Mouse (Mus musculus) limb, embryonic 11.5 days (tissue): ENCODE data around the gene Tgfbr3l. TPM values are rescaled to one million over a fixed set of nuclear protein-coding genes. Genes with fewer than 3 reads are reported as not detected.

ENCODE experiments used
- ATAC-seq: fragments of 200-750 bp; cut with Nextera tagmentation; 2 replicates; pipeline ENCODE4 v1.8.0; 2017; ENCODE audit warnings: low read depth; ENCODE audit not compliant: insufficient number of reproducible peaks, low FRiP score, low TSS enrichment
- DNase-seq: peaks from one replicate; pipeline ENCODE4 v3.0.0-alpha.2; 2015; ENCODE audit warnings: low spot score
- H3K27ac ChIP-seq: fragments of 300-500 bp; sonication (generic); replicated peaks from 2 replicates; pipeline ENCODE4 v1.5.1; 2014; ENCODE audit warnings: low read depth, mild to moderate bottlenecking, low read length
- H3K27me3 ChIP-seq: fragments of 300-500 bp; sonication (generic); 2 replicates; pipeline ENCODE4 v1.6.1; 2014; ENCODE audit warnings: mild to moderate bottlenecking, low read length, mixed read lengths; ENCODE audit not compliant: control insufficient read depth, insufficient read depth
- H3K36me3 ChIP-seq: fragments of 300-500 bp; sonication (generic); 2 replicates; pipeline ENCODE4 v1.6.1; 2014; ENCODE audit warnings: mild to moderate bottlenecking, low read length, moderate library complexity, mixed read lengths; ENCODE audit not compliant: control insufficient read depth, insufficient read depth
- H3K4me1 ChIP-seq: fragments of 300-500 bp; sonication (generic); 2 replicates; pipeline ENCODE4 v1.6.1; 2014; ENCODE audit warnings: low read length, mixed read lengths; ENCODE audit not compliant: control insufficient read depth, insufficient read depth
- H3K4me2 ChIP-seq: fragments of 300-500 bp; sonication (generic); 2 replicates; pipeline ENCODE4 v1.6.1; 2014; ENCODE audit warnings: low read depth, mild to moderate bottlenecking, moderate library complexity; ENCODE audit not compliant: severe bottlenecking
- H3K4me3 ChIP-seq: fragments of 300-500 bp; sonication (generic); 2 replicates; pipeline ENCODE4 v1.5.1; 2014; ENCODE audit warnings: low read depth, low read length
- H3K9ac ChIP-seq: fragments of 300-500 bp; sonication (generic); 2 replicates; pipeline ENCODE4 v1.6.1; 2014; ENCODE audit warnings: mild to moderate bottlenecking, low read length
- H3K9me3 ChIP-seq: fragments of 300-500 bp; sonication (generic); 2 replicates; pipeline ENCODE4 v1.6.1; 2016; ENCODE audit warnings: low read length; ENCODE audit not compliant: control insufficient read depth
- WGBS: fragments of 180-500 bp; shearing (Covaris S2); extraction: QIAGEN DNeasy Blood & Tissue Kit; methylation state at CpG from one replicate; pipeline ENCODE4 v1.1.7; 2014; 5-methylcytosine and 5-hydroxymethylcytosine counted together
- polyA plus RNA-seq: library from polyadenylated mRNA; unstranded; fragments of >200 nt; fragmentation: Nextera tagmentation; extraction: Ambion mirVana; gene quantifications from 2 replicates; pipeline ENCODE4 v1.2.1, GENCODE M21; 2014

The Tgfbr3l gene
- polyA plus RNA-seq, 1 experiment from 2014 or later = 3.0 TPM

GRCm38 (mm10) chr8:4213210-4214005, 34.6 kb upstream of the Tgfbr3l start:
- Histone ChIP-seq H3K27ac (no peak overlapping the region), H3K4me1 (peaks cover 9% of the 10 kb centered on the region; the same call in 1 of the 2 replicates), H3K9ac (peak overlapping the region; percentile 32), H3K9me3 (no peaks in the 10 kb centered on the region; the same call in 1 of the 2 replicates), H3K4me3 (peak overlapping the region; percentile 35), H3K4me2 (peak overlapping the region; percentile 88), H3K36me3 (no peaks in the 10 kb centered on the region; the same call in 1 of the 2 replicates), H3K27me3 (peaks cover 35% of the 10 kb centered on the region)
- ATAC-seq = peak; percentile 58
- DNase-seq = peak; percentile 72
- whole genome bisulfite sequencing = 3% methylated on average over 18 of the region's 18 CpGs

- Histone ChIP-seq H3K4me1 (peaks cover 9% of the 10 kb centered on the region; the same call in 1 of the 2 replicates), H3K9me3 (no peaks in the 10 kb centered on the region; the same call in 1 of the 2 replicates), H3K27ac (no peak overlapping the region), H3K27me3 (peaks cover 35% of the 10 kb centered on the region), H3K9ac (no peak overlapping the region), H3K4me2 (peak overlapping the region; percentile 88), H3K36me3 (no peaks in the 10 kb centered on the region; the same call in 1 of the 2 replicates), H3K4me3 (peak overlapping the region; percentile 35)
- ATAC-seq (peak; percentile 11; the same call in 1 of the 2 replicates), DNase-seq (peak; percentile 55)
- 8% methylated on average over 33 of the region's 33 CpGs for WGBS
Observed at GRCm38 (mm10) chr8:4214006-4214980, 33.7 kb upstream of the Tgfbr3l start.

- Histone ChIP-seq H3K4me3 (peak overlapping the region; percentile 43), H3K9me3 (no peaks in the 10 kb centered on the region; the same call in 1 of the 2 replicates), H3K36me3 (no peaks in the 10 kb centered on the region), H3K4me2 (peak overlapping the region; percentile 93), H3K4me1 (peaks cover 9% of the 10 kb centered on the region; the same call in 1 of the 2 replicates), H3K27me3 (peaks cover 35% of the 10 kb centered on the region), H3K9ac (peak overlapping the region; percentile 44), H3K27ac (no peak overlapping the region)
- 6% methylated on average over 15 of the region's 18 CpGs for WGBS
- DNase-seq = peak; percentile 29
- ATAC-seq = no peak
Observed at GRCm38 (mm10) chr8:4216296-4216695, 31.7 kb upstream of the Tgfbr3l start.

GRCm38 (mm10) chr8:4216791-4217621, 31.0 kb upstream of the Tgfbr3l start, which contains the start of gene Prr36:
Gene Prr36 (minus strand): TSS chr8:4217459.
- Histone ChIP-seq H3K27ac (no peak within 1 kb of the TSS), H3K4me3 (peak within 1 kb of the TSS; percentile 43), H3K4me1 (peaks cover 9% of the 10 kb centered on the region; the same call in 1 of the 2 replicates), H3K27me3 (peaks cover 35% of the 10 kb centered on the region), H3K9me3 (no peaks in the 10 kb centered on the region; the same call in 1 of the 2 replicates), H3K9ac (peak within 1 kb of the TSS; percentile 59), H3K4me2 (peak within 1 kb of the TSS; percentile 93), H3K36me3 (no peaks in the 10 kb centered on the region)
- WGBS = under 1% methylated on average over 44 of the region's 44 CpGs
- peak; percentile 56 for DNase-seq
- ATAC-seq = peak; percentile 35; the same call in 1 of the 2 replicates

- no peak overlapping the region for H3K27ac ChIP-seq
- H3K36me3 ChIP-seq = no peaks in the 10 kb centered on the region
- H3K4me1 ChIP-seq = peaks cover 7% of the 10 kb centered on the region; the same call in 1 of the 2 replicates
- no peak for DNase-seq
- no peak for ATAC-seq
- H3K9ac ChIP-seq = no peak overlapping the region
- peaks cover 33% of the 10 kb centered on the region for H3K27me3 ChIP-seq
- H3K9me3 ChIP-seq = no peaks in the 10 kb centered on the region; the same call in 1 of the 2 replicates
- no peak overlapping the region for H3K4me3 ChIP-seq
- WGBS = 90% methylated on average over 3 of the region's 3 CpGs
- no peak overlapping the region for H3K4me2 ChIP-seq
Observed at GRCm38 (mm10) chr8:4219617-4220016, 28.4 kb upstream of the Tgfbr3l start.

- no peak for ATAC-seq
- Histone ChIP-seq H3K4me2 (no peak overlapping the region), H3K27me3 (peaks cover 20% of the 10 kb centered on the region)
Observed at GRCm38 (mm10) chr8:4222059-4222458, 26.0 kb upstream of the Tgfbr3l start.

GRCm38 (mm10) chr8:4226323-4226722, 21.7 kb upstream of the Tgfbr3l start:
- no peaks in the 10 kb centered on the region for H3K9me3 ChIP-seq
- no peak overlapping the region for H3K9ac ChIP-seq
- no peak overlapping the region for H3K27ac ChIP-seq
- peaks cover 14% of the 10 kb centered on the region for H3K27me3 ChIP-seq
- ATAC-seq (0 out of 2 replicates have a peak, but pooled peaks have one; percentile 26), DNase-seq (no peak)
- WGBS = 11% methylated on average over 4 of the region's 4 CpGs
- peak overlapping the region; percentile 19 for H3K4me3 ChIP-seq
- peak overlapping the region; percentile 47 for H3K4me2 ChIP-seq
- 0 out of 2 replicates have a peak, but pooled peaks cover 3% of the 10 kb centered on the region for H3K4me1 ChIP-seq
- H3K36me3 ChIP-seq = no peaks in the 10 kb centered on the region

More at GRCm38 (mm10) chr8:4222059-4222458, 26.0 kb upstream of the Tgfbr3l start:
- Histone ChIP-seq H3K9ac (no peak overlapping the region), H3K4me3 (no peak overlapping the region), H3K4me1 (peaks cover 6% of the 10 kb centered on the region; the same call in 1 of the 2 replicates), H3K36me3 (no peaks in the 10 kb centered on the region), H3K27ac (no peak overlapping the region), H3K9me3 (no peaks in the 10 kb centered on the region; the same call in 1 of the 2 replicates)
- no peak for DNase-seq
